Mouse (Mus musculus) neural tube, embryonic 14.5 days (tissue): Measurements from ENCODE around the gene Aldh3a2. TPM values are rescaled to one million over a fixed set of nuclear protein-coding genes. Genes with fewer than 3 reads are reported as not detected.

Experiments
- ATAC-seq: fragments of 200-750 bp; cut with Nextera tagmentation; 2 replicates; pipeline ENCODE4 v1.8.0; 2017; ENCODE audit warnings: low read depth, mild to moderate bottlenecking, moderate TSS enrichment, moderate library complexity
- H3K27ac ChIP-seq: fragments of 300-500 bp; sonication (generic); 2 replicates; pipeline ENCODE4 v1.5.1; 2014; ENCODE audit warnings: low read depth, mild to moderate bottlenecking, control low read depth, low read length, moderate library complexity, mixed read lengths
- H3K27me3 ChIP-seq: fragments of 300-500 bp; sonication (generic); 2 replicates; pipeline ENCODE4 v1.6.1; 2014; ENCODE audit warnings: low read length; ENCODE audit not compliant: control insufficient read depth, insufficient read depth
- H3K36me3 ChIP-seq: fragments of 300-500 bp; sonication (generic); 2 replicates; pipeline ENCODE4 v1.6.1; 2014; ENCODE audit warnings: low read length, mixed read lengths; ENCODE audit not compliant: control insufficient read depth, insufficient read depth
- H3K4me1 ChIP-seq: fragments of 300-500 bp; sonication (generic); 2 replicates; pipeline ENCODE4 v1.6.1; 2014; ENCODE audit warnings: low read length; ENCODE audit not compliant: control insufficient read depth, insufficient read depth
- H3K4me2 ChIP-seq: fragments of 300-500 bp; sonication (generic); 2 replicates; pipeline ENCODE4 v1.6.1; 2014; ENCODE audit warnings: mild to moderate bottlenecking, low read depth, low read length, control low read depth
- H3K4me3 ChIP-seq: fragments of 300-500 bp; sonication (generic); 2 replicates; pipeline ENCODE4 v1.5.1; 2014; ENCODE audit warnings: low read depth, low read length, control low read depth, mixed read lengths
- H3K9ac ChIP-seq: fragments of 300-500 bp; sonication (generic); replicated peaks from 2 replicates; pipeline ENCODE4 v1.6.1; 2014; ENCODE audit warnings: low read depth, mild to moderate bottlenecking, control low read depth, low read length, mixed read lengths
- H3K9me3 ChIP-seq: fragments of 300-500 bp; sonication (generic); 2 replicates; pipeline ENCODE4 v1.6.1; 2016; ENCODE audit warnings: low read length; ENCODE audit not compliant: control insufficient read depth
- WGBS: fragments of 180-500 bp; shearing (Covaris S2); extraction: QIAGEN DNeasy Blood & Tissue Kit; methylation state at CpG from one replicate; pipeline ENCODE4 v1.1.7; 2014; 5-methylcytosine and 5-hydroxymethylcytosine counted together
- polyA plus RNA-seq: library from polyadenylated mRNA; unstranded; fragments of >200 nt; fragmentation: Nextera tagmentation; extraction: Ambion mirVana; gene quantifications from 2 replicates; pipeline ENCODE4 v1.2.1, GENCODE M21; 2014

Aldh3a2 gene
- polyA plus RNA-seq, 1 experiment from 2014 or later = 29.1 TPM

DNA sequence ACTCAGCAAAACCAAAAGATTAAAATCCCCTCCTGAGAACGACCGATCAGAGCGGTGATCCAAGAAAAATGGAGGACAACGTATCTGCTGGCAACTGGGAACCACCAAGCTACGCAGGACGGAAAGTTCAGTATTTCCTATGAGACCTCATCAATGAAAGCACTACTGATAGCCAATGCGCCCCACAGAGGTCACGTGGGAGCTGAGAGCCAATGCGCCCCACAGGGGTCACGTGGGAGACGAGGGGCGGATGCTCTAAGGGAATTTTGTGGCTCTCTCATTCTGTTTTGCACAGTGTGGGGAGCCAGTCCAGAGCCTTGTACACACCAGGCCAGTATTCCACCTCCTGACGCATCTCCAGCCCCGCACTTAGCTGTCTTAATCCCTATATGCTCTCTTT is 4.7 kb downstream of the Aldh3a2 start:
- no peak for ATAC-seq
- WGBS = 93% methylated on average over 14 of the region's 14 CpGs
- Histone ChIP-seq H3K4me2 (no peak overlapping the region), H3K9me3 (no peaks in the 10 kb centered on the region), H3K9ac (no peak overlapping the region), H3K36me3 (peaks cover 19% of the 10 kb centered on the region), H3K27ac (no peak overlapping the region), H3K4me1 (peaks cover 7% of the 10 kb centered on the region; the same call in 1 of the 2 replicates), H3K27me3 (no peaks in the 10 kb centered on the region), H3K4me3 (no peak overlapping the region)

DNA sequence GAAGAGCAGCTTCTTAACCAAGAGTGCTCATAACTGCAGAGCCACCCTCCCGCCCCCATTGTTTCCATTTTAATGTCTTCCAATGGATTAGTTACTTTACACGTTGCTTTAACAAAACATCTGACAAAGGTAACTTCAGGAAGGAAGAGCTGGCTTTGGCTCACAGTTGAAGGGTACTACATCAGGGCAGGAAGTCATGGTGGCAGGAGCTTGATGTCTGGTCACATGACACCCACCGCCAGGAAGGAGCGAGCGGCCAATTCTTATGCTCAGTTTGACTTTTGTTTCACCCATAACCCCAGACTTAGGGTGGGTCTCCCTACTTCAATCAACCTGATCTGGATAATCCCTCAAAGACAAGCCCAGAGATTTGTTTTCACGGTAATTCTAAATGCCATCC is 8.2 kb downstream of the Aldh3a2 start:
- Histone ChIP-seq H3K4me2 (no peak overlapping the region), H3K27me3 (no peaks in the 10 kb centered on the region), H3K36me3 (peaks cover 32% of the 10 kb centered on the region), H3K9me3 (no peaks in the 10 kb centered on the region), H3K9ac (no peak overlapping the region), H3K27ac (no peak overlapping the region), H3K4me3 (no peak overlapping the region), H3K4me1 (no peaks in the 10 kb centered on the region)
- ATAC-seq = no peak
- WGBS = 93% methylated on average over 6 of the region's 6 CpGs

DNA sequence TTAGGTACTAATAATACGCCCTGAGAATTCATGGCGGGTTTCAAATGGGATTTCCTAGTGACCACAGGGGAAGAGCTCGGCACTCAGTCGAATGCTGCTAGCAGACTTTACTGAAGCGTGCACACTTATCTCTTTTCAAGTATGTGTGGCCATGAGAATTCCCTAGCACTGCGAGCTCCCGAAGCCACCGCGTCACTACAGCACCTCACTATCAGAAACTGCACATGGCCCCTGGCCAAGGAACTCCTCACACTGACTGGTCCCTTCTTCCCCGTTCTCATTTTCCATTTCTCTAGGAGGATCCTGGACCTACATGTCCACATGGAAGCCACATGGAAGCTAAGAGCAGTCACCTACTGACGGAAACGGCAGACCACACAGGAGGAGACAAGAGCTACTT is 14.5 kb downstream of the Aldh3a2 start:
- WGBS = 91% methylated on average over 12 of the region's 12 CpGs
- Histone ChIP-seq H3K4me3 (no peak overlapping the region), H3K27ac (no peak overlapping the region), H3K9ac (no peak overlapping the region), H3K4me2 (no peak overlapping the region), H3K9me3 (no peaks in the 10 kb centered on the region), H3K4me1 (no peaks in the 10 kb centered on the region), H3K36me3 (peaks cover 38% of the 10 kb centered on the region), H3K27me3 (no peaks in the 10 kb centered on the region)
- ATAC-seq = no peak

DNA sequence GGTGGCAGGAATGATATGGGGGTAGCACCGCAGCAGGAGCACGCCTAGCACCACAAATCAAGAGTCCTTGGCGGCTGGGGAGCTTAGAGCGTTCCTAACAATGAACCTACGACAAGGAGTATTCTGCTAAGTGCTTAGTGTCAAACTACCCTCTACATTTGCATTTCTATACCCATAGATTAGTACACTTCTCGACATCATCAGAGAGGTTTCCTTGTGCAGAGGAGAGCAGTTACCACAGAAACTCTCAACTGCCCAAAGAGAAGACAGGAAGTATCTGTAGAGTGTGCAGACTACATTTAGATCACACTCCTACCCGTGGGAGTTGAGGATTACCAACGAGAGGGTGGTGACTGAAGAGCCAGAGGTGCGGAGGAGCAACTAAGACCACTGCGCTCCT is 15.5 kb downstream of the Aldh3a2 start:
- ATAC-seq = no peak
- Histone ChIP-seq H3K9me3 (no peaks in the 10 kb centered on the region), H3K9ac (no peak overlapping the region), H3K4me3 (no peak overlapping the region), H3K4me1 (no peaks in the 10 kb centered on the region), H3K36me3 (peaks cover 36% of the 10 kb centered on the region), H3K27me3 (no peaks in the 10 kb centered on the region), H3K4me2 (no peak overlapping the region), H3K27ac (no peak overlapping the region)
- 74% methylated on average over 10 of the region's 10 CpGs for WGBS

DNA sequence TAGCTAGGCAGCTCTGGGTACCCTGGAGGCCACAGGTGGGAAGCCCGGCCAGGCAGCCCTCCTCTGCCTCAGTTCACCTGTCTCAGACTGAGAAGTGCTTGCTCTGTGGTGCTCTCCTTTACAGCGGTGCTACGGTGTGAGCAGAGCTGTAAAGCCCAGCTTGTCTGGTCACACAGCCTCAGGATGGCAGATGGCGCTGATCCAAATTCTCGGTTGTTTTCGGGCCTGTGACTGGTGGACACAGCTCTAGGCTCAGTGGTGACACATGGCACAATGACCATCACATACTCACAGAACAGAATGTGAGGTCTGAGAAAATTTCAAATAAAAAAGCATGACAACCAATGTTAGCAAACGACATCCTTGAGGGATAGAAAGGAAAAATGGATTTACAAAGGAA is 22.9 kb downstream of the Aldh3a2 start:
- Histone ChIP-seq H3K27me3 (no peaks in the 10 kb centered on the region), H3K27ac (no peak overlapping the region), H3K36me3 (peaks cover 12% of the 10 kb centered on the region), H3K4me2 (no peak overlapping the region), H3K9me3 (no peaks in the 10 kb centered on the region), H3K4me1 (no peaks in the 10 kb centered on the region), H3K4me3 (no peak overlapping the region), H3K9ac (no peak overlapping the region)
- no peak for ATAC-seq
- 91% methylated on average over 7 of the region's 7 CpGs for WGBS

DNA sequence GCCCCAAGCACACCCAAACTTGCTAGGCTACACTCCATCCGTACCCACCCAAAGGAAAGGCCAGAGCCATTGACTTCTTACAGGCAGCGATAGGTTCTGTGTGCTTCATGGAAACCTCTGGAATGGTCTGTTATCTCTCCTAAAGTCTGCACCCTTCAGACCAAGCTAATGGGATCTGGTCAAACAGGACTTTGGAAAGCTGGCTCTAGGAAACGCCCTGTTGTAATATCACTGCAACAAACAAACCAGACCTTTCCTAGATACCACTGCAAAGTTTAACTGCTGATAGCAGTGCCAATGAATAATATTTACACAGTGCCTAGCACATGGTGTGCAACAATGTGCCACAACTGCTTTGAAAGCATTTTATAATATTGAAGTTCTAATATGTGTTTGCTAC is 31.2 kb downstream of the Aldh3a2 start:
- Histone ChIP-seq H3K4me1 (0 out of 2 replicates have a peak, but pooled peaks cover 4% of the 10 kb centered on the region), H3K27me3 (no peaks in the 10 kb centered on the region), H3K9ac (no peak overlapping the region), H3K4me2 (no peak overlapping the region), H3K36me3 (no peaks in the 10 kb centered on the region), H3K27ac (no peak overlapping the region), H3K4me3 (no peak overlapping the region), H3K9me3 (no peaks in the 10 kb centered on the region)
- no peak for ATAC-seq
- 89% methylated on average over 3 of the region's 3 CpGs for WGBS

DNA sequence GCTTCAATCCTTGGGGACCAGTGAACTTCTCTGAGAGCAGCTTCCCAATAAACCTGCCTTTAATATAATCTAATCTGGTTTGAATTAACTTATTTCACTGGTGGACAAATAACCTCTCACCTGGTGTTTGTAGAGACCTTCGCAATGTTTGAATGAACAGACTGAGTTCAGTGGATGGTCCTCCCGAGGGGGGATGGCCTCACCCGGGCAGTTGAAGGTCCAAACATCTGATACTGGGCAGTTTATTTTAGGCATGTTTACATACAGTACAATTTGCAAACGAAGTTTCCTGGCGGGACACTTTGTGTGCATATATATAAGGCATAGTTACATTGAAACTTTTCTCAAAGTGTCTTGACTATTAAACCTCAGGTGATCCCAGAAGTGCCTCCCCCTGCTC is 33.1 kb downstream of the Aldh3a2 start:
- H3K27ac ChIP-seq = no peak overlapping the region
- H3K9me3 ChIP-seq = no peaks in the 10 kb centered on the region
- ATAC-seq = no peak
- 0 out of 2 replicates have a peak, but pooled peaks cover 4% of the 10 kb centered on the region for H3K4me1 ChIP-seq
- H3K36me3 ChIP-seq = no peaks in the 10 kb centered on the region
- 33% methylated on average over 5 of the region's 5 CpGs for WGBS
- H3K27me3 ChIP-seq = no peaks in the 10 kb centered on the region
- H3K4me2 ChIP-seq = no peak overlapping the region
- H3K4me3 ChIP-seq = no peak overlapping the region
- H3K9ac ChIP-seq = no peak overlapping the region

DNA sequence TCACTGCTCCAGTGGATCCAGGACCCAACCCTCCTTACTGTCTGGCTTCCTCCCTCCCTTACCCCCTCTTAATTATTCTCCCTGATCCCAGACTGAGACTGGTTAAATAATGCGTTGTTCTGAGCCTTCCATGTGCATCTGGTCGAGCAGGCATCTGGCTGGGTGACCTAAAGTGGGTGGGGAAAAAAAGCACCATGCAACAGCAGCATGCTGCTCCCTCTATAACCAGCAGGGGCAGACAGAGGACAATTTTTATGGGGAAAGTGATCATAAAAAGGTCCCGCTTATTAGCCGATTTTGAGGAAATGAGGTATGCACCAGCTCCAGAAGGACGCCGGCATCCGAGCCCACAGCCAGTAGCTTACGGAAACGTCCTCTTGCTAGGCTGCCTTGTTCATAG is 35.9 kb downstream of the Aldh3a2 start:
- H3K27me3 ChIP-seq = no peaks in the 10 kb centered on the region
- H3K9ac ChIP-seq = no peak overlapping the region
- 0 out of 2 replicates have a peak, but pooled peaks cover 4% of the 10 kb centered on the region for H3K4me1 ChIP-seq
- 0 out of 2 replicates have a peak overlapping the region, but pooled peaks have one; percentile 26 for H3K4me2 ChIP-seq
- no peak overlapping the region for H3K4me3 ChIP-seq
- no peak overlapping the region for H3K27ac ChIP-seq
- ATAC-seq = no peak
- no peaks in the 10 kb centered on the region for H3K36me3 ChIP-seq
- H3K9me3 ChIP-seq = no peaks in the 10 kb centered on the region
- 8% methylated on average over 9 of the region's 9 CpGs for WGBS

DNA sequence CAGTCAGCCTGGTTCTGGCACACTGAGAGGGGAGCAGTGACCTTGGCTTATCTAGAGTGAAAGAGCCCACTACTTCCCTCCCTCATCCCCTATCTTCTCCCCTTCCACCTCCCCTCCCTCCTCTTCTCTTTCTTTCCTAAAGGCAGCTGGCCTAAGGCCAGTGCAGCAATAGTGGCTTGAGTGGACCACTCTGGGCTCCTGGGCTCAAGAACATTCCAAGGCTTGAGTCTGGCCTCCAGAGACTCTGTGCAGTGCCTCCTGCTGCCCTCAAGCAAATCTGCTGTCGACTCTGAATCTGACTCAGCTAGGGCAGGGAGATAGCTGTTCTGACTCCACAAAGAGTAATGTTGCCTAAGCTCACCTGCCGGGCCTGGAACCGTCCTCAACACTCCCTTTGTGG is 38.9 kb downstream of the Aldh3a2 start:
- H3K4me2 ChIP-seq = no peak overlapping the region
- no peaks in the 10 kb centered on the region for H3K9me3 ChIP-seq
- ATAC-seq = no peak
- 0 out of 2 replicates have a peak, but pooled peaks cover 4% of the 10 kb centered on the region for H3K4me1 ChIP-seq
- WGBS = 69% methylated on average over 3 of the region's 3 CpGs
- no peak overlapping the region for H3K9ac ChIP-seq
- H3K4me3 ChIP-seq = no peak overlapping the region
- H3K36me3 ChIP-seq = no peaks in the 10 kb centered on the region
- H3K27me3 ChIP-seq = no peaks in the 10 kb centered on the region
- H3K27ac ChIP-seq = no peak overlapping the region
